Mouse (Mus musculus): ENCODE results near the gene Rnf128.

GRCm38 (mm10) chrX:139640418-139640817 is 77.3 kb downstream of the Rnf128 start:
- TF ChIP-seq POLR2A (IDR thresholded peaks at IDR 0.05; ENCODE audit: insufficient read depth, low read depth, low read length) (no peak), CTCF (IDR thresholded peaks at IDR 0.05; ENCODE audit: insufficient read depth, low read depth, low read length) (no peak)
